Mouse (Mus musculus): Measurements from ENCODE around the gene Extl2.

Gene Extl2

GRCm38 (mm10) chr3:116076739-116077138, 69.5 kb downstream of the Extl2 start:
- in situ Hi-C loops (cut with MboI, MseI): no loop called here

GRCm38 (mm10) chr3:116078490-116078889, 71.2 kb downstream of the Extl2 start:
- in situ Hi-C loops (cut with MboI, MseI): no loop called here

All from regulatory T cell (primary cell).